Mouse (Mus musculus) ovary, postnatal 36 days (tissue): ENCODE measurements around the gene Hist1h2af.

ENCODE experiments used
- DNase-seq: peaks from one replicate; pipeline ENCODE4 v3.0.0; 2022; ENCODE audit warnings: low spot score, mixed read lengths

Hist1h2af gene

DNA sequence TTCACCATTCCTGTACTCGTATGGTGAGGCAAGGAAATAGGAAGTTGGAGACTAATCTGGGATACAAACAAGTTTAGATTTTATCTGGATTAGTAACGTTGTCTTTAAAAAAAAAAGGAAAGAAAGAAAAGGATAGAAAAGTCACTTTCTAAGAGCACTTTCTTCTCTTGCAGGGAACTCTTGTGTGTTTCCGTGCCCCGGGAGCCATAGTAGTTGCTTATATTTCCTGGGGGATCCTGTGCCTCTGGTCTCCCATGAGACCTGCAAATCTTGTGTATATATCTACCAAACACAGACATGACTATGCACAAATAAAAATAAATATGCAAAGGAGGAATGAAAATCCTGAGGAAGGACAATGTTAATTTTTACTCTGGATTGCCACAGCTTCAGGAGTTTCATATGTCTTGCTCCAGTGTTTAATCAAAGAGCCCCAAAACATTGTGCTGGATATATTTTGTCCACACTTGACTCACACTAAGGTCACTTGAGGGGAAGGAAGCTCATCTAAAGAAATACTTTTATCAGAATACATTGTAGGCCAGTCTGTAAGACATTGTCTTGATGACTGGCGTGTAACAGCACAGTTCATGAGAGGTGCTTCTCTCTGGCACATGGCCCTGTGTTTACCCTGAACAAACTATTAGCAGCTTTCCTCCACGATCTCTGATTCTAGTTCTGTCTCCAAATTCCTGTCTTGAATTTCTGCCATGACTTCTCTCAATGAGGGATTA lies 43.4 kb downstream of the Hist1h2af start:
- DNase-seq: no peak

- DNase-seq: no peak
These were observed 44.1 kb downstream of the Hist1h2af start for GRCm38 (mm10) chr13:23577835-23578234.

GRCm38 (mm10) chr13:23581408-23582218 lies 47.9 kb downstream of the Hist1h2af start, which contains the start of gene Hist1h4d:
TSS of gene Hist1h4d (plus strand) at chr13:23581598.
- peak; percentile 91 for DNase-seq

GRCm38 (mm10) chr13:23582219-23583056 lies 48.7 kb downstream of the Hist1h2af start:
- DNase-seq: no peak

DNA sequence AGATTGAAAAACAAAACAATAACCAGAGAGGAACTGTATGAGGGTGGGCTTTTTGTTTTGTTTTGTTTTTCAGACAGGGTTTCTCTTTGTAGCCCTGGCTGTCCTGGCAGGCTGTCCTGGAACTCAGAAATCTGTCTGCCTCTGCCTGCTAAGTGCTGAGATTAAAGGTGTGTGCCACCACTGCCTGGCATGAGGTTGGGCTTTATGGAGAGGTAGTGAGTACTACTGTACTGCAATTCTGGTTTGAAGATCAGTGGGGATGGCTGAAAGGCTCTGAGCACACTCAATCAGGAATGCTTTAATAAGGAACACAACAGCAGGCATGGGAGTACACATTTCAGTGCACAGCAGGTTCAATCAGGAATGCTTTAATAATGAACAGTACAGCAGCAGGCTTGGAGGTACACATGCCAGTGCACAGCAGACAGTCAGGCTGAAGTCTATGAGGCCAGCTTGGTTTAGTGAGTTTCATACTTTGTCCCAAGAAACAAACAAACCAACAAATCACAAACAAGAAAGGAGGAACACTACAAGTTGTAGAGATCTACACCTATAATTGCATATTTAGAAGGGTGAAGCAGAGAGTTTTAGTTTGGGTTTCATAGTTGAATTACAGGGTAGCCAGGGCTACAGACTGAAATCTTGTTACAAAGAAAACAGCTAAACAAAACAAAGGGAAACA lies 49.8 kb downstream of the Hist1h2af start:
- DNase-seq: no peak
